Mouse (Mus musculus) limb, embryonic 14.5 days (tissue): ENCODE measurements around the gene Dmac1. TPM values are rescaled to one million over a fixed set of nuclear protein-coding genes. Genes with fewer than 3 reads are reported as not detected.
"Not testable (repeated sequence)": the region's sequence is repeated elsewhere in the genome, so short reads cannot be mapped to it uniquely, and the experiment has no call there.

Experiments used
- ATAC-seq: fragments of 200-750 bp; cut with Nextera tagmentation; 2 replicates; pipeline ENCODE4 v1.8.0; 2017; ENCODE audit warnings: low read depth, moderate number of reproducible peaks, moderate TSS enrichment; ENCODE audit not compliant: low FRiP score
- DNase-seq: peaks from one replicate; pipeline ENCODE4 v3.0.0-alpha.2; 2015; ENCODE audit warnings: low spot score
- H3K27ac ChIP-seq: fragments of 300-500 bp; sonication (generic); replicated peaks from 2 replicates; pipeline ENCODE4 v1.5.1; 2014; ENCODE audit warnings: low read depth, mild to moderate bottlenecking, low read length, moderate library complexity, mixed read lengths
- H3K27me3 ChIP-seq: fragments of 300-500 bp; sonication (generic); 2 replicates; pipeline ENCODE4 v1.6.1; 2014; ENCODE audit warnings: low read length, mixed read lengths; ENCODE audit not compliant: control insufficient read depth, insufficient read depth
- H3K36me3 ChIP-seq: fragments of 300-500 bp; sonication (generic); 2 replicates; pipeline ENCODE4 v1.6.1; 2014; ENCODE audit warnings: mild to moderate bottlenecking, low read length, moderate library complexity, mixed read lengths; ENCODE audit not compliant: control insufficient read depth, insufficient read depth
- H3K4me1 ChIP-seq: fragments of 300-500 bp; sonication (generic); 2 replicates; pipeline ENCODE4 v1.6.1; 2014; ENCODE audit warnings: antibody characterized with exemption, low read length, mixed read lengths; ENCODE audit not compliant: control insufficient read depth, insufficient read depth
- H3K4me2 ChIP-seq: fragments of 300-500 bp; sonication (generic); replicated peaks from 2 replicates; pipeline ENCODE4 v1.6.1; 2014; ENCODE audit warnings: low read depth, mild to moderate bottlenecking, low read length, moderate library complexity; ENCODE audit not compliant: severe bottlenecking
- H3K4me3 ChIP-seq: fragments of 300-500 bp; sonication (generic); replicated peaks from 2 replicates; pipeline ENCODE4 v1.5.1; 2014; ENCODE audit warnings: low read length
- H3K9ac ChIP-seq: fragments of 300-500 bp; sonication (generic); 2 replicates; pipeline ENCODE4 v1.6.1; 2014; ENCODE audit warnings: mild to moderate bottlenecking, low read depth, low read length, moderate library complexity; ENCODE audit not compliant: severe bottlenecking
- H3K9me3 ChIP-seq: fragments of 300-500 bp; sonication (generic); 2 replicates; pipeline ENCODE4 v1.6.1; 2016; ENCODE audit warnings: low read length; ENCODE audit not compliant: control insufficient read depth
- POLR2A ChIP-seq: fragments of 200-500 bp; IDR thresholded peaks from 2 replicates; pipeline ENCODE4 v1.8.0; 2012; ENCODE audit warnings: inconsistent platforms, mild to moderate bottlenecking, moderate library complexity, borderline replicate concordance; ENCODE audit not compliant: insufficient read depth, insufficient read length; ENCODE audit errors: extremely low read depth
- WGBS: fragments of 180-500 bp; shearing (Covaris S2); extraction: QIAGEN DNeasy Blood & Tissue Kit; methylation state at CpG from one replicate; pipeline ENCODE4 v1.1.7; 2014; 5-methylcytosine and 5-hydroxymethylcytosine counted together
- polyA plus RNA-seq, 2 experiments: library from polyadenylated mRNA; depleted of rRNA in 1 of 2; stranded (reverse) in 1 of 2; unstranded in 1 of 2; fragments of >200 nt; fragmentation: Nextera tagmentation in 1 of 2; extraction: Ambion mirVana in 1 of 2; gene quantifications; 2 replicates each; pipeline versions ENCODE4 v1.2.1 to v1.2.3; 2012 to 2014

Gene Dmac1
- polyA plus RNA-seq, 2 experiments, result 92.3 to 130 TPM

DNA sequence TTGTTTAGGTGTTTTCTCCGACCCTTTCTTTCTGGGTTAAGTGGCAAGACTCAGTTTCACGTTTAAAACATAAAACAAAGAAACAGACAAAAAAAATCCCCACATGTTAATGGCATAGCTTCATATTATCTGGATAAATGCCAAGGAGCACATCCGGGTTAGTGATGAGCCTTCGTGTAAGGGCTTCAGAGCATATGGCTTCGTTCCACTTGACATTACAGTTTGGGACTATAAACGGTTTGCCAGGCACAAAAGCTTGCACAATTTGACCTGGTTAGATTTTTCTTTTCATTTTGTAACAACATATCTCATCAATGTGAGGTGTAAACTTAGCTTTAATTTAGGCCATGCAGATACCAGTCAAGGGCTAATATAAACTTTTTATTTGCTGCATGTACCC is 17.9 kb downstream of the Dmac1 start:
- Histone ChIP-seq H3K27me3 (no peaks in the 10 kb centered on the region), H3K36me3 (no peaks in the 10 kb centered on the region), H3K4me2 (no peak overlapping the region), H3K27ac (no peak overlapping the region), H3K9me3 (no peaks in the 10 kb centered on the region), H3K4me3 (no peak overlapping the region), H3K4me1 (no peaks in the 10 kb centered on the region), H3K9ac (no peak overlapping the region)
- no peak for TF ChIP-seq POLR2A
- 51% methylated on average over 6 of the region's 6 CpGs for WGBS
- peak; percentile 13 for DNase-seq
- no peak for ATAC-seq

DNA sequence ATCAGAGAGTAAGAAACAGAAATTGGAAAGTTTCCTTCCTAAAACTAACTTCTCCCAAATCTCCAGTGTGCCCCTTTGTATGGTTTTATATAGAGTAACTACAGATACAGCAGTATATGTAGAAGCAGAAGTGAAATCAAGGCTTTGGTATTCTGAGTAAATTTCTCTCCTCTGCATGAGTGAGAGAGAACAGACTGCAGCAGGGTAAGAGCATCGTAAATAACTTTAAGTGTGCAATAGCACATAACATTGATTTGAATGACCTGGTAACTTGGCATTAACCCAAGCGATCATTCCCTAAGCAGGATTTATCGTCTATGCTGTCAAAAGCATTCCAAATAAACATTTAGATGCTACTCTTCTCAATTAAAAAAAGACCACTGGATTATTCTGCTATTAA is 18.7 kb downstream of the Dmac1 start:
- Histone ChIP-seq H3K4me3 (no peak overlapping the region), H3K4me1 (no peaks in the 10 kb centered on the region), H3K4me2 (no peak overlapping the region), H3K27me3 (no peaks in the 10 kb centered on the region), H3K27ac (no peak overlapping the region), H3K9ac (no peak overlapping the region), H3K36me3 (no peaks in the 10 kb centered on the region), H3K9me3 (no peaks in the 10 kb centered on the region)
- no peak for TF ChIP-seq POLR2A
- WGBS, result 36% methylated on average over 3 of the region's 3 CpGs
- ATAC-seq, result no peak
- peak; percentile 27 for DNase-seq

DNA sequence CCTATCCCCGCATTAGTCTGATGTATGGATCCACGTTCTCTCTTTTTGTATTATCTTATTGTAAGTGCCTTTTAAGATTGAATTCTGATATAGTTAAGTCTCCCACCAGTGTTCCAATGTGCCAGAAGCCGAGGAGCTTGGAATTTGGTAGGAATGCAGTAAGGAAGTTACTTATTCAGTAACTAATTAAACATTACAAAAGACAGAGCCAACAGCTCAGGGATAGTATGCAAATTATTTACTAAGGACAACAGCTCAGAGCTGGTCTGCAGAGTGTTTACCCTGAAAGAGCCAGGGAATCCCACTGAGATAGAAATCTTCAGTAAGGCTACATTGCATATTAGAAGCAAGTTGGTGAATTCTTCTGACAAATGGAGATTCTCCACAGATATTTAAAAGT is 43.5 kb downstream of the Dmac1 start:
- WGBS, result 41% methylated on average over 3 of the region's 3 CpGs
- H3K4me2 ChIP-seq, H3K9ac ChIP-seq, H3K9me3 ChIP-seq, H3K27me3 ChIP-seq, H3K4me3 ChIP-seq, H3K4me1 ChIP-seq, H3K36me3 ChIP-seq, ATAC-seq, H3K27ac ChIP-seq, DNase-seq: not testable (repeated sequence)
